Mouse (Mus musculus) CD4-positive naive resting alpha-beta T cell, adult 76 days (primary cell): ENCODE data around the gene Nt5c2. TPM values are rescaled to one million over a fixed set of nuclear protein-coding genes. Genes with fewer than 3 reads are reported as not detected.

Experiments
- total RNA-seq: library from RNA; stranded (reverse); gene quantifications from one replicate; pipeline ENCODE4 v1.2.4, GENCODE M21; 2023

Nt5c2 gene
- 91.2 TPM for total RNA-seq

GRCm38 (mm10) chr19:47014447-47015381 lies at the start of gene Nt5c2, which contains the start of gene Ina:
Gene Nt5c2 (minus strand): TSS chr19:47015153.
Gene Ina (plus strand): TSS chr19:47014698.

GRCm38 (mm10) chr19:47050271-47051032 lies 35.5 kb upstream of the Nt5c2 start, which contains the start of gene Pcgf6:
Gene Pcgf6 (minus strand): TSS chr19:47050906.

Other genes starting within 250 kb of the Nt5c2 start
- gene Ina, start 455 bp downstream of the Nt5c2 start, total RNA-seq: not detected
- 17.9 TPM for gene Pcgf6, start 35.8 kb upstream of the Nt5c2 start, total RNA-seq
- gene Taf5, start 52.6 kb upstream of the Nt5c2 start, total RNA-seq: 14.7 TPM
- gene Usmg5, start 75.5 kb upstream of the Nt5c2 start, total RNA-seq: 171 TPM
- gene Pdcd11, start 75.6 kb upstream of the Nt5c2 start, total RNA-seq: 41.1 TPM
- 5.8 TPM for gene Calhm2, start 123.1 kb upstream of the Nt5c2 start, total RNA-seq
- gene Calhm1, start 129.1 kb upstream of the Nt5c2 start, total RNA-seq: not detected
- gene Calhm3, start 142.6 kb upstream of the Nt5c2 start, total RNA-seq: not detected
- not detected for gene Neurl1a, start 163.7 kb upstream of the Nt5c2 start, total RNA-seq